ENCODE assay signal across 11 mouse cellular contexts in the genomic region with DNA sequence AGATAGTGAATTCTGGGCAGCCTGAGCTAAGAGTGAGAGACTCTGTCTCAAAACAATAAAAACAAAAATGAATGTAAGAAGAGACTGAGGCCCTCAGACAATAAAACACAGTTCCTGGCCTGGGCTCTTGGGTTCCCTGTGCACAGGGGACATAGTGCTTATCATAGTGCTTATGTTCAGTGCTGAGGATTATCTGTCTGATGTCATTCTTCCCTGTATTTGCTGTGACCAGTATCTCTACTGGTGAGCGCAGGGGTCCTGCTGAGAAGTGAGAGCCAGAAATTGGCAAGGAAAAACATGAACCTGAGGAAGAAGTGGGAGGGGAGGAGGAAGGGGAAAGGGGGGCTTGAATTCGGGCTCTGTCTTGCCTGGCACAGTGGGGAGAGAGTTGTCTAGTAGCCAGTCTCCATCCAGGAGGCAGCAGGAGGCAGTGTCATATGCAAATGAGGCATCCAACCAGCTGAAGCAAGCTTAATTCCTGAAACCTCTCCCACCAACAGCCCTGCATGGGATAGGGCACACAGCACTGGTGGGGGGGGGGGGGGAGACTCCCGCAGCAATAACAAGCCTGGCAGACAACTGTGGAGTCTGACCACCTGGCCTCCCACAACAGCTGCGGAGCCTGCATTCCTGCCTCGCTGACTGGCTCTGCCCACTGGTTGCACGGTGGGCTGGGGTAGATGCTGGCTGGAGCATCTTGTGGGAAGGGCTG. TPM values are rescaled to one million over a fixed set of nuclear protein-coding genes. Genes with fewer than 3 reads are reported as not detected.
A peak's percentile ranks its signal among the peaks of the same experiment; 100 is the strongest.
DNase-seq lines count a peak whose midpoint lies in the region; ATAC-seq lines count a peak whose summit lies in the region.
"Had no signal": no experiment of that assay in that cellular context is flagged by ENCODE, and none has a peak within 500 bp of the region (broad histone marks: within the 10 kb centered on the region; RNA-seq: fewer than 3 reads in every experiment).

No protein-coding gene starts in this region.

- H3K27ac ChIP-seq in hindbrain, embryonic 10.5 days = peak overlapping the region; percentile 54
- peak overlapping the region; percentile 72 for H3K27ac ChIP-seq in midbrain, embryonic 12.5 days (replicated peaks)
- H3K27ac ChIP-seq: liver, embryonic 15.5 days had no signal

- peaks cover 4% of the 10 kb centered on the region; the same call in 1 of the 2 replicates for H3K9me3 ChIP-seq in hindbrain, embryonic 10.5 days
- H3K9me3 ChIP-seq in midbrain, embryonic 12.5 days = no peaks in the 10 kb centered on the region; the same call in 1 of the 2 replicates
- H3K9me3 ChIP-seq: liver, embryonic 15.5 days had no signal

- 7% methylated on average over 6 of the region's 6 CpGs for WGBS in hindbrain, embryonic 10.5 days
- 7% methylated on average over 6 of the region's 6 CpGs for WGBS in midbrain, embryonic 12.5 days

- H3K4me1 ChIP-seq in hindbrain, embryonic 10.5 days (replicated peaks) = peaks cover 55% of the 10 kb centered on the region
- peaks cover 36% of the 10 kb centered on the region for H3K4me1 ChIP-seq in midbrain, embryonic 12.5 days
- H3K4me1 ChIP-seq: liver, embryonic 15.5 days had no signal

- peak; percentile 78 for DNase-seq in ES-CJ7 (ENCODE audit: low read depth, low spot score)
- DNase-seq in embryo, embryonic 9.5 days (ENCODE audit: extremely low spot score) = peak; percentile 25
- peak; percentile 61 for DNase-seq in hindbrain, embryonic 10.5 days (ENCODE audit: low spot score)
- DNase-seq in layer of hippocampus, adult 18-20 months (ENCODE audit: low spot score in 2 of 2) = no peak
- no peak for DNase-seq in gastrocnemius, postnatal 14 days
- DNase-seq in thymus, postnatal 10 days (ENCODE audit: low spot score in 2 of 2) = no peak
- DNase-seq: kidney, postnatal 10 days had no signal

- peak overlapping the region; percentile 12; the same call in 1 of the 2 replicates for H3K4me2 ChIP-seq in midbrain, embryonic 12.5 days (replicated peaks)
- H3K4me2 ChIP-seq: liver, embryonic 15.5 days had no signal

- peaks cover 4% of the 10 kb centered on the region for H3K27me3 ChIP-seq in hindbrain, embryonic 10.5 days (ENCODE audit: insufficient read depth, poor library complexity, severe bottlenecking)
- 0 out of 2 replicates have a peak, but pooled peaks cover under 1% of the 10 kb centered on the region for H3K27me3 ChIP-seq in midbrain, embryonic 12.5 days

- no peak overlapping the region for H3K4me3 ChIP-seq in hindbrain, embryonic 10.5 days
- no peak overlapping the region for H3K4me3 ChIP-seq in midbrain, embryonic 12.5 days
- H3K4me3 ChIP-seq: liver, embryonic 15.5 days had no signal

- intact Hi-C loops in gastrocnemius, postnatal 14 days (cut with DNase I; ENCODE audit: low total_unique reads) = no loop called here

- ATAC-seq in midbrain, embryonic 12.5 days (ENCODE audit: low FRiP score, low read depth) = peak; percentile 86
- no peak for ATAC-seq in megakaryocyte-erythroid progenitor cell, adult 5-6 weeks (replicated peaks; ENCODE audit: low FRiP score, low TSS enrichment, poor library complexity, severe bottlenecking)

- H3K9ac ChIP-seq in midbrain, embryonic 12.5 days (replicated peaks) = no peak overlapping the region; the same call in 1 of the 2 replicates
- H3K9ac ChIP-seq: liver, embryonic 15.5 days had no signal

- peaks cover 12% of the 10 kb centered on the region; the same call in 1 of the 2 replicates for H3K36me3 ChIP-seq in hindbrain, embryonic 10.5 days
- H3K36me3 ChIP-seq in midbrain, embryonic 12.5 days = no peaks in the 10 kb centered on the region
- H3K36me3 ChIP-seq: G1E; liver, embryonic 15.5 days had no signal

RNA-seq across cellular contexts. Expression of a gene that starts 8.0 kb away (rescaled TPM):
- polyA plus RNA-seq in hindbrain, embryonic 10.5 days (2016; fragmentation: Nextera tagmentation; extraction: Ambion mirVana) = 74.3 and 86.9 TPM in 2 replicates
- polyA plus RNA-seq in midbrain, embryonic 12.5 days (2016; fragmentation: Nextera tagmentation; extraction: Ambion mirVana) = 94.7 and 95.2 TPM in 2 replicates
- 10 to 100 TPM; 11.2 to 13.1 TPM for total RNA-seq in layer of hippocampus, adult 18-20 months (2021)
- 10 to 100 TPM; 11.5 to 12.9 TPM for total RNA-seq in gastrocnemius, postnatal 14 days (2021)
- 25.1 and 28.9 TPM in 2 replicates for total RNA-seq in megakaryocyte-erythroid progenitor cell, adult 5-6 weeks (2014; fragmentation: Nextera tagmentation)
- total RNA-seq in megakaryocyte-erythroid progenitor cell, adult 5-6 weeks (2017) = 5.8 and 10.9 TPM in 2 replicates

RNA-seq across cellular contexts. Expression of a gene that starts 8.4 kb away (rescaled TPM):
- polyA plus RNA-seq in hindbrain, embryonic 10.5 days (2016; fragmentation: Nextera tagmentation; extraction: Ambion mirVana) = 6.5 and 13.1 TPM in 2 replicates
- polyA plus RNA-seq in midbrain, embryonic 12.5 days (2016; fragmentation: Nextera tagmentation; extraction: Ambion mirVana) = 16.7 and 16.8 TPM in 2 replicates
- under 1 TPM; 0.15 to 0.27 TPM for total RNA-seq in layer of hippocampus, adult 18-20 months (2021)
- under 1 TPM; 0.10 to 0.13 TPM for total RNA-seq in gastrocnemius, postnatal 14 days (2021)
- not detected in 2 replicates for total RNA-seq in megakaryocyte-erythroid progenitor cell, adult 5-6 weeks (2014; fragmentation: Nextera tagmentation)
- not detected in 2 replicates for total RNA-seq in megakaryocyte-erythroid progenitor cell, adult 5-6 weeks (2017)
- polyA plus RNA-seq: G1E had no signal

RNA-seq across cellular contexts. Expression of a gene that starts 29.8 kb away (rescaled TPM):
- 11.0 and 15.6 TPM in 2 replicates for polyA plus RNA-seq in hindbrain, embryonic 10.5 days (2016; fragmentation: Nextera tagmentation; extraction: Ambion mirVana)
- 14.6 and 17.1 TPM in 2 replicates for polyA plus RNA-seq in midbrain, embryonic 12.5 days (2016; fragmentation: Nextera tagmentation; extraction: Ambion mirVana)
- total RNA-seq in layer of hippocampus, adult 18-20 months (2021) = 10 to 100 TPM; 30.3 to 33.3 TPM
- 10 to 100 TPM; 22.9 to 29.1 TPM for total RNA-seq in gastrocnemius, postnatal 14 days (2021)
- total RNA-seq in megakaryocyte-erythroid progenitor cell, adult 5-6 weeks (2014; fragmentation: Nextera tagmentation) = 19.7 and 25.6 TPM in 2 replicates
- total RNA-seq in megakaryocyte-erythroid progenitor cell, adult 5-6 weeks (2017) = 10.5 and 12.7 TPM in 2 replicates

RNA-seq across cellular contexts. Expression of a gene that starts 34.3 kb away (rescaled TPM):
- polyA plus RNA-seq in hindbrain, embryonic 10.5 days (2016; fragmentation: Nextera tagmentation; extraction: Ambion mirVana) = 15.6 and 15.7 TPM in 2 replicates
- 11.2 and 11.9 TPM in 2 replicates for polyA plus RNA-seq in midbrain, embryonic 12.5 days (2016; fragmentation: Nextera tagmentation; extraction: Ambion mirVana)
- total RNA-seq in layer of hippocampus, adult 18-20 months (2021) = 1 to 10 TPM; 6.3 to 7.6 TPM
- 10 to 100 TPM; 12.3 to 14.7 TPM for total RNA-seq in gastrocnemius, postnatal 14 days (2021)
- 15.4 and 26.3 TPM in 2 replicates for total RNA-seq in megakaryocyte-erythroid progenitor cell, adult 5-6 weeks (2014; fragmentation: Nextera tagmentation)
- 11.6 and 20.4 TPM in 2 replicates for total RNA-seq in megakaryocyte-erythroid progenitor cell, adult 5-6 weeks (2017)

RNA-seq across cellular contexts. Expression of a gene that starts 38.1 kb away (rescaled TPM):
- polyA plus RNA-seq in hindbrain, embryonic 10.5 days (2016; fragmentation: Nextera tagmentation; extraction: Ambion mirVana) = 48.0 and 86.5 TPM in 2 replicates
- 77.4 and 79.8 TPM in 2 replicates for polyA plus RNA-seq in midbrain, embryonic 12.5 days (2016; fragmentation: Nextera tagmentation; extraction: Ambion mirVana)
- total RNA-seq in layer of hippocampus, adult 18-20 months (2021) = 100 to 1,000 TPM; 133 to 136 TPM
- total RNA-seq in gastrocnemius, postnatal 14 days (2021) = 1 to 10 TPM; 1.4 to 3.3 TPM
- 6.0 and 6.6 TPM in 2 replicates for total RNA-seq in megakaryocyte-erythroid progenitor cell, adult 5-6 weeks (2014; fragmentation: Nextera tagmentation)
- 4.1 and 5.5 TPM in 2 replicates for total RNA-seq in megakaryocyte-erythroid progenitor cell, adult 5-6 weeks (2017)

Comparison
In these comparisons a context has a peak if more than half of its experiments do, and no peak if none do; other contexts are left out.
1. DNase-seq: peak in ES-CJ7 (single experiment), embryo, embryonic 9.5 days (single experiment) and hindbrain, embryonic 10.5 days (single experiment); none in layer of hippocampus, adult 18-20 months (0 of 2), gastrocnemius, postnatal 14 days (single experiment) and thymus, postnatal 10 days (0 of 2).